Mouse (Mus musculus) forebrain, embryonic 15.5 days (tissue): ENCODE data around the gene Abhd16b. TPM values are rescaled to one million over a fixed set of nuclear protein-coding genes. Genes with fewer than 3 reads are reported as not detected.
"Not testable (repeated sequence)": the region's sequence is repeated elsewhere in the genome, so short reads cannot be mapped to it uniquely, and the experiment has no call there.

Experiments used
- ATAC-seq: fragments of 200-750 bp; cut with Nextera tagmentation; replicated peaks from 2 replicates; pipeline ENCODE4 v1.8.0; 2017; ENCODE audit warnings: mild to moderate bottlenecking, moderate TSS enrichment, moderate library complexity
- H3K27ac ChIP-seq: fragments of 300-500 bp; sonication (generic); replicated peaks from 2 replicates; pipeline ENCODE4 v1.5.1; 2015; ENCODE audit warnings: mild to moderate bottlenecking, inconsistent platforms
- H3K27me3 ChIP-seq: fragments of 300-500 bp; sonication (generic); 2 replicates; pipeline ENCODE4 v1.6.1; 2015; ENCODE audit warnings: inconsistent platforms
- H3K36me3 ChIP-seq: fragments of 300-500 bp; sonication (generic); 2 replicates; pipeline ENCODE4 v1.6.1; 2015; ENCODE audit warnings: mild to moderate bottlenecking, inconsistent platforms
- H3K4me1 ChIP-seq: fragments of 300-500 bp; sonication (generic); 2 replicates; pipeline ENCODE4 v1.6.1; 2015; ENCODE audit warnings: inconsistent platforms
- H3K4me2 ChIP-seq: fragments of 300-500 bp; sonication (generic); replicated peaks from 2 replicates; pipeline ENCODE4 v1.6.1; 2015; ENCODE audit warnings: mild to moderate bottlenecking, inconsistent platforms
- H3K4me3 ChIP-seq: fragments of 300-500 bp; sonication (generic); 2 replicates; pipeline ENCODE4 v1.5.1; 2015; ENCODE audit warnings: mild to moderate bottlenecking, inconsistent platforms
- H3K9ac ChIP-seq: fragments of 300-500 bp; sonication (generic); replicated peaks from 2 replicates; pipeline ENCODE4 v1.6.1; 2015; ENCODE audit warnings: mild to moderate bottlenecking, inconsistent platforms
- H3K9me3 ChIP-seq: fragments of 300-500 bp; sonication (generic); 2 replicates; pipeline ENCODE4 v1.6.1; 2016; ENCODE audit warnings: inconsistent platforms
- WGBS: fragments of 180-500 bp; shearing (Covaris S2); methylation state at CpG from one replicate; pipeline ENCODE4 v1.1.7; 2015; ENCODE audit warnings: mixed read lengths; 5-methylcytosine and 5-hydroxymethylcytosine counted together
- polyA plus RNA-seq: library from polyadenylated mRNA; unstranded; fragments of >200 nt; fragmentation: Nextera tagmentation; extraction: Ambion mirVana; gene quantifications from 2 replicates; pipeline ENCODE4 v1.2.1, GENCODE M21; 2015

Abhd16b gene
- polyA plus RNA-seq, 1 experiment from 2014 or later = not detected

GRCm38 (mm10) chr2:181494266-181494945 lies 1.4 kb downstream of the Abhd16b start:
- Histone ChIP-seq H3K36me3 (peaks cover 3% of the 10 kb centered on the region; the same call in 1 of the 2 replicates), H3K27ac (no peak overlapping the region), H3K9me3 (no peaks in the 10 kb centered on the region), H3K27me3 (no peaks in the 10 kb centered on the region), H3K4me3 (no peak overlapping the region), H3K4me1 (peaks cover 21% of the 10 kb centered on the region), H3K9ac (no peak overlapping the region), H3K4me2 (no peak overlapping the region)
- ATAC-seq = no peak
- 64% methylated on average over 26 of the region's 26 CpGs for WGBS

GRCm38 (mm10) chr2:181495845-181496244 lies 2.8 kb downstream of the Abhd16b start:
- Histone ChIP-seq H3K4me2 (peak overlapping the region; percentile 72; the same call in 1 of the 2 replicates), H3K36me3 (peaks cover 17% of the 10 kb centered on the region; the same call in 1 of the 2 replicates), H3K4me1 (peaks cover 22% of the 10 kb centered on the region)
- H3K9ac ChIP-seq, H3K27me3 ChIP-seq, H3K9me3 ChIP-seq, H3K27ac ChIP-seq, H3K4me3 ChIP-seq, ATAC-seq: not testable (repeated sequence)
- WGBS = 62% methylated on average over 8 of the region's 8 CpGs

- WGBS = 14% methylated on average over 8 of the region's 8 CpGs
- Histone ChIP-seq H3K4me3 (peak overlapping the region; percentile 69), H3K9me3 (no peaks in the 10 kb centered on the region), H3K27me3 (no peaks in the 10 kb centered on the region), H3K4me1 (peaks cover 22% of the 10 kb centered on the region), H3K4me2 (peak overlapping the region; percentile 72), H3K9ac (peak overlapping the region; percentile 56), H3K36me3 (peaks cover 21% of the 10 kb centered on the region), H3K27ac (peak overlapping the region; percentile 82)
- peak; percentile 37 for ATAC-seq
Measured at GRCm38 (mm10) chr2:181496281-181496680, 3.3 kb downstream of the Abhd16b start.

DNA sequence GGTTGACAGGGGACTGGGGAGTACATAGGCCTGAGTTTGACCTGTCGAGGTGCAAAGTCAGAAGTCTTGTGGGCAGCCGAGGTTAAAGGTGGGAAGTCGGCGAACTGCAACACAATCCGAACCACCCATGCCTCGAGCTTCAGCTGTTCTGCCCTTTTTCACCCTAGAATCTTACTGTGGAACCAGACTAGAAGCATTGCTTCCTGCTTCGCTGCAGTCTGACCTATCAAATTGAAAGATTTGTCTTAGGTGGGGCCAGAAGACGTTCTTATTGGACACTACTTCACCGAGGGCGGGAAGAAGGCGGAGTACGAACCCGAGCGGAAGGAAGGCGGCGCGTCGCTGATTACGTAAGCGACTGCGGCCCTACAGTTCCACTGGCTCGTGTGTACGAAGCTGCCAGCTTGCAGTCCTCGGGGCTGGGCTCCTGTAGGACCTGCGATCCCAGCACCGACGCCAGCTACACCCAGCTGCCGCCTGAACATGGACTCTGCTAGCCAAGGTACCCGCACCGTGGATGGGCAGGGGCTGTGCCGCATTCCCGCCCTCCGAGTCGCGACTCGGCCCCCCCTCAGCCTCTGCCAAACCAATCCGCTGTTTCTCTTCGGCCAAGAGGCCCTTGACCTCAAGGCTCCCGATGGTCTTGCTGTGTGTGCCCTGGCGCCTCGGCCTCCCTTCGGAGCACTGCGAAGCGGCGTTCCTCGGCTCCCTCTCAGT lies 4.0 kb downstream of the Abhd16b start, which contains the start of gene Tpd52l2:
Gene Tpd52l2, plus strand, starts transcription at position 312 of the 717 bp plus-strand sequence.
- Histone ChIP-seq H3K9me3 (no peaks in the 10 kb centered on the region), H3K4me2 (peak within 1 kb of the TSS; percentile 72), H3K4me3 (peak within 1 kb of the TSS; percentile 69), H3K4me1 (peaks cover 22% of the 10 kb centered on the region), H3K27ac (peak within 1 kb of the TSS; percentile 82), H3K9ac (peak within 1 kb of the TSS; percentile 86), H3K27me3 (no peaks in the 10 kb centered on the region), H3K36me3 (peaks cover 28% of the 10 kb centered on the region)
- WGBS = under 1% methylated on average over 46 of the region's 46 CpGs
- ATAC-seq = peak; percentile 99

- peak overlapping the region; percentile 82 for H3K27ac ChIP-seq
- ATAC-seq = peak; percentile 24; the same call in 1 of the 2 replicates
- H3K9me3 ChIP-seq = no peaks in the 10 kb centered on the region
- peaks cover 22% of the 10 kb centered on the region for H3K4me1 ChIP-seq
- H3K27me3 ChIP-seq = no peaks in the 10 kb centered on the region
- under 1% methylated on average over 12 of the region's 12 CpGs for WGBS
- peak overlapping the region; percentile 72 for H3K4me2 ChIP-seq
- H3K4me3 ChIP-seq = peak overlapping the region; percentile 69
- H3K36me3 ChIP-seq = peaks cover 34% of the 10 kb centered on the region
- peak overlapping the region; percentile 86 for H3K9ac ChIP-seq
Measured at GRCm38 (mm10) chr2:181497548-181497875, 4.5 kb downstream of the Abhd16b start.

DNA sequence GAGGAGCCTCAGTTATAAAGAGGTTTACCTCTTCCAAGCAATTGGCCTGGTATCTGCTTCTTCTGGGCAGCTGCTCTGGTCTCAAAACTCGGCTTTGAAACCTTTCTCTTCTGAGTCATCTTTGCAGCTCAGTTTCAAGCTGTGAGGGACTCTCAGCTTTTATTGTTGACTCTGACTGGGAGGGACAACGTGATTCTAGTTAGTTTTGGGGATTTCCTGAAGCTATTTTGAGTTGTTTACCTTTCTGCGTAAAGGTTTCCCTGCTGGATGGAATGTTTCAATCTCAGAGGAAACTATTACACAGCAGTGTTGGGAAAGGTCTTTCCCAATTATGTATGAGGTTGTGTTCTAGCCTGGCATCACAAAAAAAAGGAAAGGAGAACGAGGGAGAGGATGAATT lies 5.6 kb downstream of the Abhd16b start:
- Histone ChIP-seq H3K4me2 (no peak overlapping the region), H3K4me3 (no peak overlapping the region), H3K27ac (no peak overlapping the region), H3K36me3 (peaks cover 44% of the 10 kb centered on the region), H3K4me1 (peaks cover 22% of the 10 kb centered on the region), H3K9me3 (no peaks in the 10 kb centered on the region), H3K9ac (no peak overlapping the region), H3K27me3 (no peaks in the 10 kb centered on the region)
- no peak for ATAC-seq
- WGBS = 75% methylated on average over 4 of the region's 4 CpGs

GRCm38 (mm10) chr2:181509191-181509590 lies 16.2 kb downstream of the Abhd16b start:
- peaks cover 83% of the 10 kb centered on the region for H3K36me3 ChIP-seq
- H3K27me3 ChIP-seq = no peaks in the 10 kb centered on the region
- ATAC-seq = no peak
- H3K4me1 ChIP-seq = no peaks in the 10 kb centered on the region
- WGBS = 96% methylated on average over 2 of the region's 2 CpGs
- H3K27ac ChIP-seq = no peak overlapping the region
- no peak overlapping the region for H3K4me3 ChIP-seq
- H3K4me2 ChIP-seq = no peak overlapping the region
- H3K9me3 ChIP-seq = no peaks in the 10 kb centered on the region
- H3K9ac ChIP-seq = no peak overlapping the region

- no peak overlapping the region for H3K4me3 ChIP-seq
- H3K27ac ChIP-seq = no peak overlapping the region
- ATAC-seq = no peak
- no peaks in the 10 kb centered on the region for H3K9me3 ChIP-seq
- H3K4me1 ChIP-seq = no peaks in the 10 kb centered on the region
- peaks cover 82% of the 10 kb centered on the region for H3K36me3 ChIP-seq
- H3K4me2 ChIP-seq = no peak overlapping the region
- no peaks in the 10 kb centered on the region for H3K27me3 ChIP-seq
- WGBS = 92% methylated on average over 8 of the region's 8 CpGs
- H3K9ac ChIP-seq = no peak overlapping the region
Measured at GRCm38 (mm10) chr2:181511231-181511630, 18.2 kb downstream of the Abhd16b start.

DNA sequence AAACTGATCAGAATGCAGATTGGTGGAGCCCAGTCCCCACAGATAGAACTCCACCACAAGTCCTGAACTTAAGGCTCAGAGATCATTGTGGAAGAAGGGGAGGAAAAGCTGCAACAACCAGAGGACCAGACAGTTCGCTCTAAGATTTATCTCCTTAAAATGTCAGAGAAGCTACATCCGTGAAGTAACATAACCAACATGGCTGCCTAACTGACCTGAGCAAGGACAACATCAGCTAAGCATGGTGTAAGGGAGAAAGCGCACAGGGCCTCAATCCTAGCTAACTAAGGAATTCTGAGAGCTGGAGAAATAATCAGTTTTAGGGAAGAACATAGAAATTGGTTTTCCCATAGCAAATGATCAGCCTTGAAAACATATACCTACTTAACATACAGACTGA lies 26.2 kb downstream of the Abhd16b start:
- Histone ChIP-seq H3K36me3 (peaks cover 31% of the 10 kb centered on the region), H3K4me2 (peak overlapping the region; percentile 64), H3K9ac (peak overlapping the region; percentile 85), H3K27me3 (no peaks in the 10 kb centered on the region), H3K9me3 (no peaks in the 10 kb centered on the region), H3K27ac (peak overlapping the region; percentile 95), H3K4me3 (peak overlapping the region; percentile 94), H3K4me1 (peaks cover 37% of the 10 kb centered on the region)
- WGBS = 74% methylated on average over 3 of the region's 3 CpGs
- ATAC-seq = no peak

- peak; percentile 97 for ATAC-seq
- Histone ChIP-seq H3K36me3 (peaks cover 21% of the 10 kb centered on the region), H3K9ac (peak within 1 kb of the TSS; percentile 85), H3K27ac (peak within 1 kb of the TSS; percentile 95), H3K9me3 (no peaks in the 10 kb centered on the region), H3K4me3 (peak within 1 kb of the TSS; percentile 94), H3K4me1 (peaks cover 37% of the 10 kb centered on the region), H3K4me2 (peak within 1 kb of the TSS; percentile 64), H3K27me3 (no peaks in the 10 kb centered on the region)
- WGBS = 1% methylated on average over 74 of the region's 74 CpGs
Measured at GRCm38 (mm10) chr2:181520118-181520935, 27.3 kb downstream of the Abhd16b start, which contains the start of gene Dnajc5. Dnajc5 (plus strand) TSS chr2:181520485.

DNA sequence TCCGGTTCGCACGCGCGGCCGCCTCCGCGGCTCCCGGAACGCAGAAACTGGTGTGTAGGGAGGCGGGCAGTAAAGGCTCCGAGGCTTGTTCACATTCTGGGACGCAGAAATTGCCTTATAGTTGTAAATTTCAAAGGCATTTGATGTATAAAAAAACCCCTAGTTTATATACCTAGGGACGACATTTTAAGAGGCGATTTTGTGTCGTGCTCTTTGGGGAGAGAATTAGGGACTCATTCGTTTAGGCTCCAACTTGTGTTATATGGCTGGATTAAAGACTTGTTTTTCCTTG lies 27.9 kb downstream of the Abhd16b start:
- 0% methylated on average over 17 of the region's 17 CpGs for WGBS
- peak overlapping the region; percentile 94 for H3K4me3 ChIP-seq
- H3K27me3 ChIP-seq = no peaks in the 10 kb centered on the region
- H3K4me1 ChIP-seq = peaks cover 37% of the 10 kb centered on the region
- H3K36me3 ChIP-seq = peaks cover 18% of the 10 kb centered on the region
- no peaks in the 10 kb centered on the region for H3K9me3 ChIP-seq
- H3K9ac ChIP-seq = peak overlapping the region; percentile 85
- peak overlapping the region; percentile 64 for H3K4me2 ChIP-seq
- peak overlapping the region; percentile 95 for H3K27ac ChIP-seq
- no peak for ATAC-seq

DNA sequence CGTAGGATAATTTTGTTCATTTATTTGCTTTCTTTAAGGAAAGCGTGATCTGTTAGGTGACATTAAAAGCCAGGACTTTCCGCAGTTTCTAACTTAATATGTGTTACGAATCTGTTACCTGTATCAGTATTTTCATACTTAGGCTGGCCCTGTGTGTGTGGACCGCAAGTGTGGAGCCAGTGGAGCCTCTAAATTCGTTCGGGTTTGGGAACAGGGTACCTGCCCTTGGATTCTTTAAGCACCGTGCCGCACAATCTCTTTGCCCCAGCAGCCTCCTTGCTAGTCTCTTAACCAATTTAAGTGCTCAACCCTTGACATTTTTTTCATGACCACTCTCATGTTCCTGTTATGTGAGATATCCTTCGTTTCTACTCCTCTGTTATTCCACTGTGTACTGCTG lies 28.5 kb downstream of the Abhd16b start:
- Histone ChIP-seq H3K27me3 (no peaks in the 10 kb centered on the region), H3K27ac (no peak overlapping the region), H3K36me3 (peaks cover 12% of the 10 kb centered on the region), H3K9ac (peak overlapping the region; percentile 85), H3K4me3 (peak overlapping the region; percentile 94), H3K9me3 (no peaks in the 10 kb centered on the region), H3K4me1 (peaks cover 37% of the 10 kb centered on the region), H3K4me2 (peak overlapping the region; percentile 64)
- 53% methylated on average over 10 of the region's 10 CpGs for WGBS
- ATAC-seq = no peak
